Mouse (Mus musculus): ENCODE results near the gene Klhdc4.

Gene Klhdc4

DNA sequence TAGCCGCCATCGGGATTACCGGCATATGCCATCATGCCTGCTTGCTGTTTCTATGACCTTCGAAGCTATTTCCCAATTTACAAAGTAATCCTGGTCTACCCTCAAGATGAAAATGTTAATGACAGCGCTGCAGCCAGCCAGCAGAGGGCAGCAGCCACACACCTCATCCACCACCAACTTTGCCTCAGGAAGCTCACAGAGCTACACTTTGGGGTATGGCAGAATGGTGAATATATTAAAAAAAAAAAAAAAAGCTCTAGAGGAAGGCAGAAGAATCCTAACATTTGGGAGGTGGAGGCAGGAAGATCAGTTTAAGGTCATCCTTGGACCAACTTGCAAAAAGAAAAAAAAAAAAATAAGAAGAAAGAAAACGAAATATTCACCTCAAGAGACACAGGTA is 20.6 kb upstream of the Klhdc4 start:
- peak; percentile 51 for DNase-seq (ENCODE audit: low spot score)

DNA sequence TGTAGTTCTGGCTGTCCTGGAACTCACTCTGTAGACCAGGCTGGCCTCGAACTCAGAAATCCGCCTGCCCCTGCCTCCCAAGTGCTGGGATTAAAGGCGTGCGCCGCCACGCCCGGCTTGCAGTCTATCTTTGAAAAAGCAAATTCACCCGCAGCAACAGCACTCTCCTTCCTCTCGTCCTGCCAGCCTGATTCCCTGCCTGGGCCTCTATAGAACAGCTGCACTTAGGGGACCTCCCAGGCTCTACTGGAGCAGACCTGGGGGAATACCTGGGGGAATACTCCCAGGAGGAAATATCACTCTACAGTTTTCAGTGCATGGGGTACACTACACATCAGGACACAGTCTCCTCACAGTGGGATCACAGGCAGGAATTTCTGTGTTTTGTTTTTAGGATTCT is 19.9 kb upstream of the Klhdc4 start:
- no peak for DNase-seq (ENCODE audit: low spot score)

DNA sequence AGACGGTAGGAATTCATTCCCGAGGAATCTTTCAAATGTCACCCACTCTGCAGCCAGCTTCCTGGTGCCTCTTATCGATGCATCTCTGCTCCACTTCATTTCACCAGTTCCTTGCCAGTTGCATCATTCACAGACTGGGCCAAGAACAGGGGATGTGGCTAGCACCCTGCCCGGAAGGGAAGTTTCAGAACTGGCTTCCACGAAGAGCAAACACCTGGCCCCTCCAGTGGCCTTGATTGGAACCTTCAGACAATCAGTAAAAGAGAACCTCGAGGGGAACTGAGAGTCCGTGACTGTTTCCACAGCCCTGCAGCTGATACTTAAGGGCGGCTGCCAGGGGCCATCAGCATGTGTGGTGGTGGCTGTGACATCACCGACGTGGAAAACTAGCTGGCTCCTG is 19.1 kb upstream of the Klhdc4 start:
- no peak for DNase-seq (ENCODE audit: low spot score)

DNA sequence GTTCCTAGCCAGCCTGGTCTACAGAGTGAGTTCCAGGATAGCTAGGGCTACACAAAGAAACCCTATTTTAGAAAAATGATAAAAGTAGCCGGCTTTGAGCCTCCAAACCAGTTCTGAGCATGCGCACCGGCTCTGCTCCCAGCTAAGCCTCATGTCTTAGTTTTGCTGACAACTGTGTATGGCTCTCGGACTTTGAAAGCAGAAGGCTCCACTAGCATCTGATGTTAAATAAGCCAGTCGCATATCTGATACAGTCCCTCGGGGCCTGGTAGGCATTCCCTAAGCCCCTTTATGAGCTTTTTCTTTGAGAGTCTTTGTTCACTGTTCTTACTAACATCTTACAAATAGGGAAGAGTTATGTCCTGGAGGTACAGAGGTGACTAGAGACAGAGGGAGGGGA is 18.6 kb upstream of the Klhdc4 start:
- no peak for DNase-seq (ENCODE audit: low spot score)

DNA sequence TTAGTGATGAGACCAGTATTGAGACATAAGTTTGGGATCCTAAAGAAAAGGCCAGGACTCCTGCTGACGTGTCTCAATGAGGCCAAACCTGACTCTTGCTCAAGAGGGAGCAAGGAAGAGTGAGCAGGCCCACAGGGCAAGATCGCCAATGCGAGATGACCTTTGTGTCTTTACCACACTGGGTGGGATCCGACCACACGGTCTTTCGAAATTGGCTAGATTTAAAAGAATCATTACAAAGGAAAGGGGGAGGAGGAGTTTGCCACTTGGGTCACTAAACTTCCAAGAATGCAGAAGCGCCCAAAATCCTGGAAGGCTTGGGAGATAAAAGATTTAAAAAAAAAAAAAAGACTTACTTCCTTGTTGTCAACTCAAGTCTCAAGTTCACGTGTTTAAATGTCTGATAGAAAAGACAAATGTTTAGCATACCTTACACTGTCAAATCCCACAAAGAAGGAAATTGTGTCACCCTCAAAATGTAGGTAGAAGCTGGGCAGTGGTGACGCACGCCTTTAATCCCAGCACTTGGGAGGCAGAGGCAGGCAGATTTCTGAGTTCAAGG is 18.0 kb upstream of the Klhdc4 start:
- DNase-seq (ENCODE audit: low spot score) = no peak

DNA sequence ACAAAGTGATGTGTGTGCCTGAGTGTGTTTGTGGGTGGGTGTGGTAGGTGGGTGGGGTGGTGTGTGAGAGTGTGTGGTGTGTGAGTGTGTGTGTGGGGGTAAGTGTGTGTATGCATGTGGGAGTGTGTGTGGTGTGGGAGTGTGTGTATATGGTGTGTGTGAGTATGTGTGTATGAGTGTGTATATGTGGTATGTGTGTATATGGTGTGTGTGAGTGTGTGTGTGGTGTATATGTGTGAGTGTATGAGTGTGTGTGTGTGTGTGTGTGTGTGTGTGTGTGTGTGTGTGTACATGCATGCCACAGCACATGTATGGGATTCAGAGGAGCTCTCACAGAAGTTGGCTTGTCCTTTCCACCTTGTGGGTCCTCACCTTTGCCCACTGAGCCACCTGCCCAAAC is 17.4 kb upstream of the Klhdc4 start:
- no peak for DNase-seq (ENCODE audit: low spot score)

DNA sequence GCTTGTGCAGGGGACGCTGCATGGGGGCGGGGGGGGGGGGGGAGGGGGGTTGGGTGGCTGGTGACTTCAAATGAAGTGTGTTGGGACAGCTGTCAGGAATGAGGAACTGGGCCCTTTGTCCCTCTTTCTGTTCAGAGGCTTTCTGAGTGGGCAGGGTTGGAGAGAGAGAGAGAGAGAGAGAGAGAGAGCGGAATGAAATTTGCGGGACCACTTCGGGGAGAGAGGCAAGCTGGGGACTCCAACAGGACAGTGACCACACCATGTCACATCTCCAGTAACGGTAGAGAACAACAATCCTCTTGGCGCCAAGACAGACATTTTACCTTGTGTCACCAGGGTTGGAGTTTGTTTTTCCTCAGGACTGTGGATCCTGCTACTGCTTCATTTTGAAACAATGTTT is 15.4 kb upstream of the Klhdc4 start:
- DNase-seq (ENCODE audit: low spot score) = no peak

DNA sequence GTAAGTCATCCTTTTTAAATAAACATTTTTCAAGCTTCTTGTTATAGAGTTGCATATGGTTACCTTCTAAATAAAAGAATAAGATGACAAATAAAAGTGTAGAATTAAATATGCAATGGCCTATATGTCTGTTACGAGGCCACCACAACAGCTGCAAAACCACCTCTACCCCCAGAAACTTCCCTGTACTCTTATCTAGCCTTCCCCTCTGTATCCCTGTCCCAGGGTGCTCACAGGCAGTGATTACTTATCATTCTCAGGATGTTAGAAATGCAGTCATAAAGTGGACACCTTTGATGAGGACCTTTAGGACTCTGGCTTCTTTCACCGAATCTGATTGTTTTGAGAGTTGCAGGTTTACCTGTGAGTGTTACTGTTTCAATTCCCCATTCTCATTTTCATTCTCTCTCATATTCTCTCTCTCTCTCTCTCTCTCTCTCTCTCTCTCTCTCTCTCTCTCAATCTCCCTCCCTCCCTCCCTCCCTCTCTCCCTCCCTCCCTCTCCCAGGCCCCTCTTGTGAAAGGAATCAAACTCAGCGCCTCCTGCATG is 13.9 kb upstream of the Klhdc4 start:
- no peak for DNase-seq (ENCODE audit: low spot score)

DNA sequence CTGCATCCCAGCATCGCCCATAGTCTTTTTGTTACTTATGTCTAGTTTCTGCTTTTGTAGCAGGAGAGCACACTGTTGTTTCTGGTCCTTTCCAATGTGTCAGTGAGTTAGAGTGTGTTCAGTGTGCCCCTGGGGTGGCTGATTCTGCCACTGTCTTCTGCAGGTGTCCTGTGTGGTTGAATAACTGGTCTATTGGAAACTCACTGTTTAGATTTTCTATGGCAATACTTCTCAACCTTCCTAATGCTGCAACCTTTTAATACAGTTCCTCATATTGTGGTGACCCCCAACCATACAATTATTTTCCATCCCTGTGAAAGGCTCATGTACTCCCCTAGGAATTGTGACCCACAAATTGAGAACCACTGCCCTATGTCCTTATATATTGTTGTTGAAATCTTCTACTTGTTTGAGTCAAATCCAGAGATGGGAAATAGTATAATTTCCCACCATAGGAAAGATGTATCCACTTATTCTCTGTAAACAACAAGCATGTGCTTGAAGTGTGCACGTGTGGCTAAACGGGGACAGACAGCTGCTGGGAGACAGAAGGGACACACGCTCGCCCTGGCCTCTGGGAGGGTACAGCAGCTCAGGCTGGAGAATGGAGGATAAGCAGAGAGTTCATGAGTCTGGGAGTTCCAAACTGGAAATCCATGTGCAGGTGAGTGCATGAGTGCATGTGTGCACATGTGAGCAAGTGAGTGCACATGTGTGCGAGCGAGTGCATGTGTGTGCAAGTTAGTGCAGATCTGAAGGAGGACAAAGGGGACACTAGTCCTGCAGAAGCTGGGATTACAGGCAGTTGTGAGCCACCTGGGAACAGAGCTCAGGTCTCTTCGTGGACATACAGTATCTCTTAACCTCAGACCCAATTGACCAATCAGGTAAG is 12.9 kb upstream of the Klhdc4 start:
- DNase-seq (ENCODE audit: low spot score) = no peak

DNA sequence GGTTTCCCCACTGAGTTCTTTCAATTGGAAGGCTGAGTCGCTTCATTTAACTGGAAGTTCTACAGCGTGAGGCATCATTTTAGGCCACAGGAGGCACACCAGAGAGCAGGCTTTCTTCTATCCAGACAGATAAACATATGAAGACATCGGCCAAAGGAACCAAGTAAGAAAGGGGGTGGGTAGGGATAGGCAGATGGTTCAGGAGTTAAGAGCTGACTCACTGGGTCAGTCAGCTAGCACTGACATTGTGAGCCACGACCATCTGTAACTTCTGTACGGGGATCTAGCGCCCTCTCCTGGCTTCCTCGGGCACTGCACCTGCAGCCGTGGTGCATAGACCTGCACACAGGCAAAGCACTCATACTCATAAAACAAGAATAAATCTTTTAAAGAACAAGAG is 11.9 kb upstream of the Klhdc4 start:
- peak; percentile 44 for DNase-seq (ENCODE audit: low spot score)

DNA sequence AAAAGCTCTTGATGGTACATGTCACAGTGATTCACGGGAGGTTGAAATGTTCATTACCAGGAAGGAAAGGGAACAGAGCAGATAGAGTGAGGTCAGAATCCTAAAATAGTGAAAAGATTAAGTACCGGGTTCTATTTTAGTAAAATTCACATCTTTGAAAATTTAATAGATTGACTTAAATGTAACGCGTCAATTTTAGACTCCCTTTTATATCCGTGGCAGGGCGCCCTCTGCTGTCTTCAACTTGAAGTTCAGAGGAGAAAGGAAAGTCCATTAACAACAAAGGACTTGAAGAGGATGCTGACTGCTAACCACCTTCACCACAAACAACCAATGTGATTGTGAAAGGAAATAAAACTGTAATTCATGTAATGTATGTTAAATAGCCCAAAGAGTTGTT is 3.1 kb upstream of the Klhdc4 start:
- peak; percentile 54 for DNase-seq (ENCODE audit: low spot score)

DNA sequence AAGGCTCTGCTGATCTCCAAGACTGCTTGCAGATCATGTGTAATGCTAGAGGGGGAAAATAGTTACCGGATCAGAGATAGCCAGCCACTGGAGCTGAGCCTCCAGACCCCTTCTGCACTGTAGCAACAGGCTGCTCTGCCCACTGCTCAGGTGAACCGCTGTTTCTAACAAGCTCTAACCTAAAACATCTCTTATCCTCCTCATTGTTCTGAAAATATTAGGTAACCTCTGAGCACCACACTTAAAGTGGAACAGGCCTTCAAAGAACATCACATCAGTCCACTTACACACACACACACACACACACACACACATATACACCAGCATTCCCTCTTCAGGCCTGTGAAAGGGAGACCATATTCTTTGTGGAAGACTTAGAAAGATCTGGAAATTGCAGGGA is 2.7 kb upstream of the Klhdc4 start:
- DNase-seq (ENCODE audit: low spot score) = no peak

DNA sequence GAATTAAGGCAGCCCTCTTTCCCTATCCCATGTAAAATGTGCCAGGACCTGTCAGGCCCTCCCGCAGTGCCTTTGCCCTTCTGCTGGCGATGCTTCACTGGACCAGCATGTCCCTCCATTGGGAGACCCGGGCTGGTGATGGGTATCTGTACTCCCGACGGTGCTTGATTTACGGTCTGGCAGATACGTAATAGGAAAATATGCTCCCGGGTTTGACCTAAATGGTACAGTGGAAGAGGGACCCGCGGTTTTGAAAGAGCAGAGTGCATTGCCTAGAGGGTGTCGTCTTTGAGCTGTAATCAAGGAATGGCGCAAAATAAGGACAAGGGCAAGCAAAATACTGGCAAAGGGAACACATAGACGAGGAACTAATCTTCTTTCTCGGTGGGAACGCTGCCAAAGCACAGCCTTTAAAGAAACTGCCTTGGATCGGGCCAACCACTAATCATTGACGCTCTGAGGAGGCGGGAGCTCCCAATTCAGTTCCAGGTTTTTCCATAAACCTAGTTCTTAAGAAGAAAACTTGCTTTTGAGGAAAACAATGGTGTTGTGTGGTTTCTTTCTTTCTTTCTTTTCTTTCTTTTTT is 501 bp upstream of the Klhdc4 start:
- no peak for DNase-seq (ENCODE audit: low spot score)

DNA sequence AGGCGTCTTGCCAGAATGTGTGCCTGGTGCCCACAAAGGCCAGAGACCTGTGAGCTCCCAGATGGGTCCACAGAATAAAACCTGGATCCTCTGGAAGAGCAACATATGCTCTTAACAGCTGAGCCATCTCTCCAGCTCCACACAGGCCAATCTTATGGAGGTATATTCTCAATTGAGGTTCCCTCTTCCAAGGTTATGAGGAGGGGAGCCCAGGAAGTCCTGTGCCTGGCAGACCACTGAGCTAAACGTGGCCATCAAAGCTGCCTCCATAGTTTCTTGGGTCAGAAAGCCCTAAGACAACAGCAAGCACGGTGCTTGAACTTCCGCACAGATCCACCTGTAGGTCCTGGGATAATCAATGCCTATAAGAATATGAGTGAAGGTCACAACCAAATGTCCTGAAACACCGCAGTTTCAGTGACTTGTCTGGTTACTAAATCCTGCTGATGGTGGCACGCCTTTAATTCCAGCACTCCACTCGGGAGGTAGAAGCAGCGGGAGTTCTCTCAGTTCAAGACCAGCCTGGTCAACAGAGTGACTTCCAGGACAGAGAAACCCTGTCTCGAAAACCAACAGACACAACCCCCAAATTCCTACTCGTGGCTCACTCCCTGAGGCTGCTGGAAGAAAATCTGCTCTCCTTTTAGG is 869 bp downstream of the Klhdc4 start:
- DNase-seq (ENCODE audit: low spot score) = no peak

DNA sequence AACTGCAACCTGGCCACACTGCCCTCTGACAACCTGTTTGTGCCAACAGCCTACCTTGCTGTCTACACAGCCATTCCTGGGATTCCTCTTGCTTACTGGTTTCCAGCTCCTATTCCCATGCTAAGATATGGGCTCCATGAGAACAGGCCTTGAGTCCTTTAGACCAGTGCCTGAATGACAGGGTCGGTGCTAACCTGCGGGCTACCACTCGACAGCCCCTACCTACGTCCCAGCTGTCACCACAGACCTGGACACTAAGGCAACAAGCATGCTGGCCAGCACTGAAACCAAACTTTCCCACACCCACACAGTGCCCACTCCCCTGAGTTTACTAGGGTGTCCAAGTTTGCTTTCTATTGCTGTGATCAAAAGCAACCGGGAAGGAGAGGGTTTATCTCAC is 1.6 kb downstream of the Klhdc4 start:
- DNase-seq (ENCODE audit: low spot score) = no peak

DNA sequence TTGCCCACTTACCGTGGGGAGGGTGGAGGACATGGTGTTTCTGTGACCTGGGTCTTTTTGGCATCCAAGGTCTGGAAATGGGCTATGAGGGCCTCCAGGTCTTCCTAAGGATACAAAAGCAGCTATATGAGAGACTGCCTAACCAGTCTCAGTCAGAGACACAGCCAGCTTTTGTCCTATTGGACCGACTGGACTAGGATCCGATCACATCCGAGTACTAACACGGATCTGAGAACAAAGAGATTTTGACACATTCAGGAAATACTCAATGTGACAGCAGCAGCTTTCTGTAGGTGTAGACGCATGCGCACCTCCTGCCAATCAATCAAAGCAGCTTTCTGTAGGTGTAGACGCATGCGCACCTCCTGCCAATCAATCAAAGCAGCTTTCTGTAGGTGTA is 7.6 kb downstream of the Klhdc4 start:
- DNase-seq (ENCODE audit: low spot score) = no peak

DNA sequence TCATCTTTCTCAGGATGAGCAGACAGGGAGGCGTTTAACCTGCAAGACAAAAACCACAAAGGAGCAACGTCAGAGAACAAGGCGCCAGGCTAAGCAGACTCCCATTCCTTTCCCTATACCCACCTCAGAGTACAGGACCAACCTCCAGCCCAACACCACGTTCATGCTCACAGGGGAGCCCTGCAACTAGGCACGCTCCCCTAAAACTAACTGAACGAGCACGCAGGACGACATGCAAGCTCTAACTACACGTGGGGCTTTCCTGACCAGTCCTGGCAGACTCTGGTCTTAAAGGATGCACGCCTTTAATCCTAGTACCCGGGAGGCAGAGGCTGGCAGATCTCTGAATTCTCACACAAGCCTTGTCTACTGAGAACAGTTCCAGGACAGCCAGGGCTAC is 8.0 kb downstream of the Klhdc4 start:
- DNase-seq (ENCODE audit: low spot score) = no peak

DNA sequence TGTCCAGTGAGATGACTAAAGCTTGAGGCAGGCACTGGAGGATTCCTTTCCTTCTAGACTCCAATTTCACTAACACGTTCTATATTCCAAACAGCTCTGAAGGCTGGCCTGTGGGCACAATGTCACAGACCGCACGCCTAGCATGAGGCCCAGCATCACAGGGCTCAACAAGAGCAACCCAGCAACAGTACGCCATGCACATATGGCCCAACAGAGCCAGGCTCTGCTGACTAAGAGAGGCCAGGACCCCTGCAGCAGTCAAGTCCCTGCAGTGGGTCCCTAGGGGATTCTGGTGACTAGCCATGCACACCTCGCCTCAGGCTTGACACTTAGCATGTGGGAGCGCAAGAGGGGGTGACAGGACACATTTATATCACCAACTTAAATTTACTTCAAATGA is 8.5 kb downstream of the Klhdc4 start:
- DNase-seq (ENCODE audit: low spot score) = no peak

DNA sequence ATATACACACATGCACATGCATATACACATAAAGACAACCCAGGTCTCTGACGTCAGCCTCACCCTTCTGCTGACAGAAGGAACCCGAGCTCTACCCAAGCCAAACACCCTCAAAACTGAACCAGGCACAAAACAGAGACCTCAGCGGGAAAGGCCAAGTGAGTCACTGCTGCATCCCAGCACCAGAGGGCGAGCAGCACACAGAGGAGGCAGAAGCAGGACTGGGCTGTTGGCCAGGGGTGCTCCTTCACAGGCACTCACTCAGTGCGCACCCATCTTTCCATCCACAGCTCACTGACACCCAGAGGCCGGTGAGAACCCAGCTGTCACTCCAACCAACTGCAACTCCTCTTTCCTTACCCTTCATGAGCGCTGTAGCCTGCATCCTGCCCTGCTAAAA is 11.1 kb downstream of the Klhdc4 start:
- no peak for DNase-seq (ENCODE audit: low spot score)

DNA sequence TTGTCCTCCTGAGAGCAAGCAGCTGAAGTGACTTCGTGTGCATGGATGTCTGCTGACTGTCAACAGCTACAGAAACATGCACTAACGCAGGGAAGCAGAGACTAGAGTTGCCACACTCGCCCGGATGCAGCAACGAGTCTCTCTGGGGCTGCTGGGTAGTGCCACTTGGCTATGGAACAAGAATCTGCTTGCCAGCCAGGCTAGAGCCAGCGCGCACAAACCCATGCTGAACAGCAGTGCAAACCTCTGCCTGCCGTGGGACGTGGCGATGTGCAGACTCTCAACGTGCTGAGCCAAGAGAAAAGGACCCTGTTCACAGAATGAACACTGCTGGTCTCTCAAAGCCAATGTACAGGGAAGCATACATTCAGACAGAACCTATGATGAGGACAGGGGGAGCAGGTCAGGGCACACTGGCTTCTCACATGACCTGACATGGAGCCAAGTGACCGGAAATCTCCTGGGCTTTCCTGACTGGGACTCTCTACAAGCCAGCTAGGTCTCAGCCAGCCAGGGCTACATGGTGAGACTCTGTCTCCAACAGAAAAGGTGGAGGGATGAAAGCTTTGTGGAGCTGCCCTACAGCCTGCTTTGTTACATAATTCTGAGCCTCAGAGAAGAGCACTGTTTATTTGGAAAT is 17.3 kb downstream of the Klhdc4 start:
- no peak for DNase-seq (ENCODE audit: low spot score)

DNA sequence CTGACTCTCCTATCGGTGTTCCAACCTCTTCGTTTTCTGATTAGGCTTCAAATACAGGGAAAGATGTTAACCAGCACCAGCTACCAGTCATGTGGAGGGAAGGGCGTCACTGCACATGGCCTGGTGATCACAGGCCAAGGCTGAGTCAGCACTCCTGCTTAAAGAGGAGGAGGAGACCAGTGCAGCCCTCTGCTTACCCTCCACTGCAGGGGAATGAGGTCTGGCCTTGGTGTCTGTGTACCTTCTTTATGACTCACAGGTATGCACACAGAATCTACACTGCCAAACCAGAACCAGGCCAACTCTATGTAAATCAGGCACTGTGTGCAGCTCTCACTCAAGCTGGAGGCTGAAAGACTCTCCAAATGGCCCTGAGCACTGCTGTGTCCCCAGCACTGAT is 17.9 kb downstream of the Klhdc4 start:
- DNase-seq (ENCODE audit: low spot score) = no peak

DNA sequence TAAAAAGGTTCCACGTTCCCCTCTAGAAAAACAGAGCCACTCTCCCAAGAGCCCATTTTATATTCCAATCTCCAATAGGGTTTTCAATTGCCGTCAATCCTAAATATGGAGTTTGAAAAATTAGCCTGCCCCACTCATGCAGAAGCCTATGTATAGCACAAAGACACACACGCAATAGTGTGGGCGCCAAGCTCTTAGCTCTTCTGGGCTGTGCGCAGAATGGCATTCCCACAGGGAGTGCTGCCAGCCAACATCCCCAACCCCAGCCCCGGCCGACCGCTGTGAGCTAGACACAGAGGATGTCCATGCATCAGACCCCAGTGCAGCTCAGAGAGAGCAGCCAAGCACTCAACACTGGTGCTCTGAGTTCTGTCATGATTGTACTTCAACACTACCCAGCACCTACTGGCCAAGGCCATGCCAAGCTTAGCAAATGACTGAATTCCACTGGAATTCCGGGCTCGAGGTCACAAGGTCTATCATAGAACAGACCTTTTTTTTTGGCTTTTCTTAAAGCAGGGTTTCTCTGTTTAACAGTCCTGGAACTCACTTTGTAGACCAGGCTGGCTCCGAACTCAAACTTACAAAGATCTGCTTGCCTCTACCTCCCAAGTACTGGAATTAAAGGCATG is 19.7 kb downstream of the Klhdc4 start:
- DNase-seq (ENCODE audit: low spot score) = no peak

All from ovary, postnatal 14 days (tissue).